Mouse (Mus musculus): Measurements from ENCODE around the gene Dpagt1.
"Not testable (repeated sequence)": the region's sequence is repeated elsewhere in the genome, so short reads cannot be mapped to it uniquely, and the experiment has no call there.

Dpagt1 gene

DNA sequence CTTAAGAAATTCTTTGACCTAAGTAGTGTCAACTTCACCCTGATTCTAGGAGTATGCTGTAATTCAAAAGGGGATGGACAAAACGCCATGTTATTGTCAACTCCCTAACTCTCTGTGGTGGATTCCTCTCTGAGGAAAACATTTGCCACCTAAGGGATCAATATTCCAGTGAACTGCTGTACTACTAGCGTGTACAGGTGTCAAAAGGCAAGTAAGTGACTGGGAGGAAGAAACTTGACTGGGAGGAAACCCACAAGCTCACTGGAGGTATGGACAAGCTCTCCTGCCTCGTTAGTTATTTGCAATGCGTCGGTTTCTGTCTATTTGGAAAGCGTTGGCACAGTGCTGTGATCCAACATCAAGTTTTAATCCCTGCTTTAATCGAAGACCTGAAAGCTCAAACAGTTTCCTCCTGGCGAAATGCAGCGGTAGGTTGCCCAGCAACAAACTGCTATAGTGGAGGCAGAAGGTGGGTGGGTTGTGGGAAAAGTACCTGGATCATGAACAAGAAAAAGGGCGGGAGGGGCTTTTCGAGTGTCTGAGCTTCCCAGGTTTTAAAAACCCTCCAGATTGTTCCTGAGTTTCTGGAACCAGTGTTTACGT, at the start of gene Dpagt1:
Dpagt1 (plus strand) TSS at position 252 of the 603 bp plus-strand sequence.
- no peak for DNase-seq (ENCODE audit: low spot score)

DNA sequence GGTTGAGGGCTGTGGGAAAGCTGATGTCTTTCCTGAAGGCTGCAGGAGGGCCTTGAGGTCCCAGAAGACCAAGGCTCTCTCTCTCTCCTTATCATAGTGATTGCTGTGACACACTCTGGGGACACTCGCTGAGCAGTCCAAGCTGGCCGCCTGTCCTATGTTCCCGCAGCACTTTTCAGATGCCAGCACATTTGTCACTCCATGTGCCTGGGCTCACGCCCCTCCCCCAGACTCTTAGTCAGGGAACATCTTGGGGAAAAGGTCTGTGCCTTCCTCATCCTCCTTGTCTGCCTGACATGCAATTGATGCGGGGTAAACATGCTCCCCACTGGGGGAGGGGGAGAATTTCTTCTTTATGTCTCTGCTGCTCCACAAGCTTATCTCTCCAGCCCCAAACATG, 42.6 kb upstream of the Dpagt1 start:
- no peak for DNase-seq (ENCODE audit: low spot score)

DNA sequence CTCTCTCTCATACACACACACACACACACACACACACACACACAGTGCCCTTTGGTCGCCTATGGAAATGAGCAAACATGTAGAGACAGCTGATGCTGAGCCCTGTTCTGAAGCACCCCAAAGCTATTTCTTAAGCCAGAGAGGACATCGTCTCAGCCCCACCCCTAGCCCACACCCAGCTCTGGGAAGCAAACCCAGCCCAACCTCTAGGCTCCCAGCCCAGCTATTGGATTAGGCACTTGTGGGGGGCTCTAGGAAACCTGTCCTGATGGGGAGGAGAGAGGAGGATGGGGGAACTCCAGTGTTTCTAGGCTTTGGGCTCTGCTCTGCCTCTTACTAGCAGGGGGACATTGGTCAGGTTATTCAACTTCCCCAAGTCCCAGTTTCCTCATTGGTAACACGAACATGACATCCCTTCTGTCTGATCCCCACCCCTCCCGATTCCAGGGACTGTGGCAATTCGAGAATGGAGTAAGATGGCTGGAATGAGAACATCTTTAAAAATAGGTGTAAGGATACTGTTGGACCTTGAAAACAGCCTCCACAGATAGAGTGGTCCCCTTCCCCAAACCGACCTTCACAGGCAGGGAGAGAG, 39.5 kb upstream of the Dpagt1 start:
- DNase-seq (ENCODE audit: low spot score), result no peak

GRCm38 (mm10) chr9:44287003-44287400, 38.8 kb upstream of the Dpagt1 start:
- no peak for DNase-seq (ENCODE audit: low spot score)

GRCm38 (mm10) chr9:44287401-44288075, 38.3 kb upstream of the Dpagt1 start:
- DNase-seq (ENCODE audit: low spot score), result peak; percentile 30

DNA sequence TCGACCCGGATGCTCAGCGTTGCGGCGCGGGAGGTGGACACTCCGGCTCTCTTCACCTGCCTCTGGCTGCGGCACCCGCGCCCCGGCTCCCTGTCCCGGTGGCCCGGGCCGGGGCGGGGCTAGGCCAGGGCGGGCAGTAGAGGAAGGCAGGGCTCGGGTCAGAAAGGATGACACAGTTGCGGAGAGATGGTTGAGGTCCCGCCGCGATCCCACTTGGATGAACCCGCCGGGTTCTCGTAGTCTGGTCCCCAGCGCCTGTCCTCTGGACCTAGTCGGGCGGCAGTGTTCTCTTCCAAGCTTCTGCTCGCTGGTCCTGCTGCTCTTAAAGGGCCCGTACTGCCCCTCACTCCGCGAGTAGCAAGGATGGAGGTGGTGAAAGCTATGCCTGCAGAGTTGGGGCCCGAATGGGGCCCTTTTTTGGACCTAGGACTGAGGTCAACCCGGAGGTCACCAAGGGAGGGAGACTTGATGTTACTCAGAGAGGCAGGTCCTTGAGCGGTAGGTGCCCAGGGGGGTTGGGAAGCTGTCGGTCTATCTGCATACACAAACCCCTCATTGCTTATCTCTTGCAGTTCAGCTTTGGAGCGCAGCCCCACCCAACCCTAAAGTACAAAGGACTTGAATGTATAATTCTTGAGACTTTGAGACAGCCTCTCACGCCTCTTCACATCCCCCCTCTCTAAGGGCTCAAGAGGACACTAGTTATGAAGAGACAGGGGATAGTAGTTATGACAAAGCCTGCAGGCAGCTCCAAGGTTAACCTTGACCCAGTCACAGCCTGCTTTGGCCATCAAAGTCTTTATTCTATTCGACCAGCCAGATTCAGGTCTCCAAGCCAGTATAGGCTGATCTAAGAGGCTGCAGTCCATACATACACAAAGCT, 37.5 kb upstream of the Dpagt1 start, which contains the start of gene Abcg4:
Abcg4 (minus strand) TSS at position 540 of the 883 bp plus-strand sequence.
- no peak for DNase-seq (ENCODE audit: low spot score)

DNA sequence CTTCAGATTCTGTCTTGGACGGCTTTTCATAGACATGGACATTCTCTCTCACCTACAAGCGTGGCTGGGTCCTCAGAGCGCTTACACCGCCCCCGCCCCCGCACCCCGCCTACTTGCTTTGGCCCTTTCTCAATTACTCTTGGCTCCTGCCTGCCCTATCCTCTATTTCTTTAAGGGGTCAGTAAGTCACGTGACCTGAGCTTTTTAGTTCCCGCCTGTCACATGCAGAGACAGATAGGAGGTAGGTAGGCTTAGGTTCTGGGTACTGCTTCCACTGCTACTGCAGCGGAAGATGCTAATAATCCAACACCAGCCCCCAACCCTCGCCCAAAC, 36.9 kb upstream of the Dpagt1 start:
- no peak for DNase-seq (ENCODE audit: low spot score)

DNA sequence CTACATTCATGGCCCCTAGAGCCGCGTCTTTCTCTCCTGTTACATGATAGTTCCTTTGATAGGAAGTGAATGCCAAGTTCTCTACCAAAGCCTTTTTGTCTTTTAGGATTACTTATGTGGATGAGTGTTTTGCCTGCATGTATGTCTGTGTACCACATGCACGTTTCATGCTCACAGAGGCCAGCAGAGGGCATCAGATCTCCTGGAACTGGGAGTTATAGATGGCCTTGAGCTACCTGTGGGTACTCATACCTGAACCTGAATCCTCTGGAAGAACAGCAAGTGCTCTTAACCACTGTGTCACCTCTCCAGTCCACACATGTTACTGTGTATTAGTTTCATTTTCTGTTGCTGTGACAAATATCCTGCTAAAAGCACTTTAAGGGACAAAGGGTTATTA, 33.3 kb upstream of the Dpagt1 start:
- no peak for DNase-seq (ENCODE audit: low spot score)

- not testable (repeated sequence) for DNase-seq (ENCODE audit: low spot score)
Observed at GRCm38 (mm10) chr9:44300001-44300400, 25.8 kb upstream of the Dpagt1 start.

DNA sequence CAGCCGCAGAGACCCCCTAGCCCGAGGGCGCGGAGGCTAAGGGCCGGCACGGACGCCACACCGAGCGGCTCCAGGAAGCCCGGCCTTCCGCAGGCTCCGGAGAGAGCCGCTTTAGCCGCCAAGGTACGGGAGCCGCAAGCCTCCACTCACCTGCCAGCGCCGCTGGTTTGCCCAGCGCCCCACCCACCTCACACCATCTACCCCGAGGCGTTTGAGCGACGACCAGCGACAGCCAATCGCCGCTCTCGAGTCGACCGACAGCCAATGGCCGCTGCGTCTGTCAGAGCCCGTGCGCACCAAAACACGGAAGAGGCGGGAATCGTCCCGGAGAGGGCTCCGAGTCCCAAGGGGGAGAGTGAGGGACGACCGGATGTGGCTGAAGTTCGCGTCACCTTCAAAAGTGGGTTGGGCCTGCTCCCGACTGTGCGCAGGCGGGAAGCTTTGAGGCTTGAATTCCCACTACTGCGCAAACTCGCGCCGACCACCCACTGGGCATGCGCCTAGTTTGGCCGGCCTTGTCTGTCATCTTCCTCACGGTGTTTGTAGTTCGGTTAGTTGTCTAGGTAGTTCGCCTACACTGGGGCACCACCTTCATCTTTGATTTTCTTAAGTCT, 20.2 kb upstream of the Dpagt1 start, which contains the start of gene Hinfp:
Hinfp (minus strand) TSS at position 206 of the 614 bp plus-strand sequence.
- peak; percentile 100 for DNase-seq (ENCODE audit: low spot score)

DNA sequence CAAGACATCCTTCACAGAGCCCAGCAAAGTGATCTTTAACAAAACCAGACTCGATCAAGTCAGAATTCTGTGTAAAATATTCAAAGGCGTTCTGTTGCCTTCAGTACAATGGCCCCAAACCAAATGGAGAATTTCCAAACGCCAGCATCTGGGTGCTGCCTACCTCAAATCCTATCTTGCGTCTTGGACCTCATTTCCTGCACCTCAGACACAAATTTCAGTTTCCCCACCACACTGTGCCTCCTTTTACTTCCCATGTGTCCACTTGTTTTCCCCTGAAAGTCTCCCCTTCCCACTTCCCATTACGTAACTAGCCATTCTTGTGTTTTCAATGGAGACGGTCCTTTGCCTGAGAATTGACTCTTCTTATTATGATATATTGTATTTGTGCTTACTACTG, 19.3 kb upstream of the Dpagt1 start:
- no peak for DNase-seq (ENCODE audit: low spot score)

- DNase-seq (ENCODE audit: low spot score), result no peak
Observed at GRCm38 (mm10) chr9:44307248-44307647, 18.6 kb upstream of the Dpagt1 start.

GRCm38 (mm10) chr9:44309756-44310155, 16.1 kb upstream of the Dpagt1 start:
- DNase-seq (ENCODE audit: low spot score), result no peak

GRCm38 (mm10) chr9:44310750-44311135, 15.1 kb upstream of the Dpagt1 start:
- no peak for DNase-seq (ENCODE audit: low spot score)

DNA sequence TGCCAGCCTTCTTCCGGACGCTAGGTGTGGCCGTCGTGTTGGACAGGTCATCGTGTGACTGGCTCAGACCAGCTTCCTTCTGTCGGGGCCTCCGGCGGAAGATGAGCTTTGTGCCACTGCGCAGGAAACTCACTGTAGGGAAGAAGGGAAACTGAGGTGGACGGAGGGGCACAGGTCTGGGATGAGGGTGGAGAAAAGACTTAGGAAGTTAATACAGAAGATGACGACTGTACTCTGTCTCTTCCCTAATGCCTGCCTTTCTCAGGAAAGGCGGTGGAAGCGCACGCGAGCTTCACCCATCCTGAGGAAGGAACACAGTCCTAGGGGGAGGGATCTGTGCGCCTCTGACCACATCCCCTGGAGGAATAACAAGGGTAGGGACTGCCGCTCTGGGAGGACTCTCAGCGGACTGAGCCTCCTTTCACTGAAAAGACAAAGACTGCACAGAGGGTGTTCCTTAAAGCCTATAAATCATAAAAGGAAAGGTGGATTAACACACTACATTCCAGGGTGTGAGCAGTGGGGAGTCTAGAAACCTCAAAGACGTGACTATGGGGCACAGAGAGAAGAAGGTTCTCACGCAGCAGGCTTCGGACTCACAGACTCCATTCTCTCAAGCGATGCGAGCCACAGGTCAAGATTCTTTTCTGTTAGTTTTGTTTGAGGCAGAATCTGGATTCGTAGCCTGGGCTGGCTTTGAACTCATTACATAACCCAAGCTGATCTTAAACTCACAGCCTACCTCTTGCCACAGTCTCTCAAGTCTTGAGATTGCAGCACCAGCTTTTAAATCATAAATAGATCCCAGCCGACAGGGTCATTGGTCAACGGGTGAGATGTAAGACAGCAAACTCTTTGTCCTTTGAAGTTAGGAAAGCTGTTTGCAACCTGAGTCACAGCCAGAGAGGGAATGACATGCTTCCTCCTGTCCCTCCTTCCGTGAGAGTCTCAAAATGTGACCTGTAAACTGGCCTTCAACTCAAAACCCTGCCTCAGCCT, 14.4 kb upstream of the Dpagt1 start:
- DNase-seq (ENCODE audit: low spot score), result no peak

GRCm38 (mm10) chr9:44313476-44314256, 12.2 kb upstream of the Dpagt1 start:
- no peak for DNase-seq (ENCODE audit: low spot score)

DNA sequence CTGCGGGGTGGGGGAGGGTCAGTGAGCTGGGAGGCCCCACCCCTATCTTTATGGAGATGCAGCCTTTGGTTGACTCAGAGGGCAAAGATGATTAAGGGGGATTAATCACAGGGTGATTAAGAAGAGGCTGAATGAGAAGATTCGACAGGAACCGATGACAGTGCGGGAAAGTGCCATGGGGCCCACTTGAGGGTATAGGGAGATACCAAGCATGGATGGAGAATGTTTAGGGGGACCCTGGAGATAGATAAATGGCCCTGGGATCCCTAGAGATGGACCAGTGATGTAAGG, 11.6 kb upstream of the Dpagt1 start:
- DNase-seq (ENCODE audit: low spot score), result no peak

- no peak for DNase-seq (ENCODE audit: low spot score)
Observed at GRCm38 (mm10) chr9:44314910-44315309, 10.9 kb upstream of the Dpagt1 start.

GRCm38 (mm10) chr9:44317452-44317851, 8.4 kb upstream of the Dpagt1 start:
- no peak for DNase-seq (ENCODE audit: low spot score)
